Mouse (Mus musculus): ENCODE data around the gene Pbrm1. TPM values are rescaled to one million over a fixed set of nuclear protein-coding genes. Genes with fewer than 3 reads are reported as not detected.

Gene Pbrm1
- polyA plus RNA-seq, 1 experiment = 32.1 TPM

GRCm38 (mm10) chr14:31001307-31002205 is 17.4 kb upstream of the Pbrm1 start, which contains the start of the genes Glt8d1 and Spcs1:
TSS of gene Glt8d1 (plus strand) at chr14:31001400.
TSS of gene Spcs1 (minus strand) at chr14:31001672.
- DNase-seq = peak; percentile 89
- under 1% methylated on average over 84 of the region's 84 CpGs for WGBS
- 0 out of 2 replicates have a peak, but pooled peaks cover 3% of the 10 kb centered on the region for H3K4me1 ChIP-seq (replicated peaks; ENCODE audit: control insufficient read depth, insufficient read depth, low read length)
- peak within 1 kb of the TSS; percentile 1; the same call in 1 of the 2 replicates for H3K27ac ChIP-seq (ENCODE audit: control insufficient read depth, insufficient read depth, low read length)
- TF ChIP-seq CTCF (IDR thresholded peaks at IDR 0.05; ENCODE audit: borderline replicate concordance, control insufficient read depth, extremely low read depth, insufficient read depth, low read length, poor library complexity) (no peak), POLR2A (IDR thresholded peaks at IDR 0.05; ENCODE audit: control insufficient read depth, extremely low read depth, insufficient read depth, low read length, poor library complexity) (peak; percentile 67)
- no peaks in the 10 kb centered on the region for H3K36me3 ChIP-seq (ENCODE audit: control insufficient read depth, insufficient read depth, low read length)
- no peaks in the 10 kb centered on the region for H3K27me3 ChIP-seq (ENCODE audit: control insufficient read depth, insufficient read depth, low read length)
- H3K4me3 ChIP-seq (ENCODE audit: control insufficient read depth, insufficient read depth, low read length) = peak within 1 kb of the TSS; percentile 90

DNA sequence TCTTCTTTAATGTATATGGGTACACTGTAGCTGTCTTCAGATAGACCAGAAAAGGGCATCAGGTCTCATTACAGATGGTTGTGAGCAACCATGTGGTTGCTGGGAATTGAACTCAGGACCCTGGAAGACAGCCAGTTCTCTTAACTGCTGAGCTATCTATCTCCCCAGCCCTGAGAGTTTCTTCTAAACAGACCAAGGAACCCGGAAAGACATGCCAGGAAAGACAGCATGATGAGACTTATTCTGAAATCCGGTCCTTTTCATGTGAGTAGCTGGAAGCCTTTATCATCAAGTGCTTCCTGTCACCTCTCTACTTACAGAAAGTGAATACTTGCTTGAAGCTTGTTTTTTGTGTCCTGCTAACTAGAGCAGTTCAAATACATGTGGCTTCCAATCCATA is 14.4 kb upstream of the Pbrm1 start:
- Histone ChIP-seq H3K4me1 (replicated peaks; ENCODE audit: control insufficient read depth, insufficient read depth, low read length) (0 out of 2 replicates have a peak, but pooled peaks cover 3% of the 10 kb centered on the region), H3K27ac (ENCODE audit: control insufficient read depth, insufficient read depth, low read length) (no peak overlapping the region), H3K36me3 (ENCODE audit: control insufficient read depth, insufficient read depth, low read length) (0 out of 2 replicates have a peak, but pooled peaks cover under 1% of the 10 kb centered on the region), H3K27me3 (ENCODE audit: control insufficient read depth, insufficient read depth, low read length) (no peaks in the 10 kb centered on the region), H3K4me3 (ENCODE audit: control insufficient read depth, insufficient read depth, low read length) (no peak overlapping the region)
- DNase-seq = no peak
- 90% methylated on average over 2 of the region's 2 CpGs for WGBS
- TF ChIP-seq CTCF (IDR thresholded peaks at IDR 0.05; ENCODE audit: borderline replicate concordance, control insufficient read depth, extremely low read depth, insufficient read depth, low read length, poor library complexity) (no peak), POLR2A (IDR thresholded peaks at IDR 0.05; ENCODE audit: control insufficient read depth, extremely low read depth, insufficient read depth, low read length, poor library complexity) (no peak)

DNA sequence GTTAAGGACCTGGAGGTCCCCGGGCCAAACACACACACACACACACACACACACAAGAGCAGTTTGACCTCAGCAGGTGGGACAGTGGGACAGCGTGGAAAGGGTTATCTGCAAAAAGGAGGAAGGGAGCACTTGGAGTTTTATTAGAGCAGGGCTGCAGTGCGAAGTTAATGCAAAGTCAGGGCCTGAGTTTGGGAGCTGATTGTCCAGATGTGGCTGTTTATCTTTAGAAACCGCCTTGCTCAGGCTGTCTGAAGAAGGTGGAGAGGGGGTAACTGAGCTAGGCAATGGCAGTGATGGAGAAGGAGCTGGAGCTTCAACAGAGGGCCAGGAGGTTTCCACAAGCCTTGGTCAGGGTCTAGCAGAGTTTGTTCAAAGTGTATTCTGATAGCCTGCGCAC is 12.2 kb upstream of the Pbrm1 start:
- 96% methylated on average over 5 of the region's 5 CpGs for WGBS
- no peak for TF ChIP-seq POLR2A (IDR thresholded peaks at IDR 0.05; ENCODE audit: control insufficient read depth, extremely low read depth, insufficient read depth, low read length, poor library complexity)
- no peak for TF ChIP-seq CTCF (IDR thresholded peaks at IDR 0.05; ENCODE audit: borderline replicate concordance, control insufficient read depth, extremely low read depth, insufficient read depth, low read length, poor library complexity)
- Histone ChIP-seq H3K4me3 (ENCODE audit: control insufficient read depth, insufficient read depth, low read length) (no peak overlapping the region), H3K27me3 (ENCODE audit: control insufficient read depth, insufficient read depth, low read length) (no peaks in the 10 kb centered on the region), H3K27ac (ENCODE audit: control insufficient read depth, insufficient read depth, low read length) (no peak overlapping the region), H3K4me1 (replicated peaks; ENCODE audit: control insufficient read depth, insufficient read depth, low read length) (0 out of 2 replicates have a peak, but pooled peaks cover 3% of the 10 kb centered on the region), H3K36me3 (ENCODE audit: control insufficient read depth, insufficient read depth, low read length) (peaks cover 21% of the 10 kb centered on the region)
- no peak for DNase-seq

DNA sequence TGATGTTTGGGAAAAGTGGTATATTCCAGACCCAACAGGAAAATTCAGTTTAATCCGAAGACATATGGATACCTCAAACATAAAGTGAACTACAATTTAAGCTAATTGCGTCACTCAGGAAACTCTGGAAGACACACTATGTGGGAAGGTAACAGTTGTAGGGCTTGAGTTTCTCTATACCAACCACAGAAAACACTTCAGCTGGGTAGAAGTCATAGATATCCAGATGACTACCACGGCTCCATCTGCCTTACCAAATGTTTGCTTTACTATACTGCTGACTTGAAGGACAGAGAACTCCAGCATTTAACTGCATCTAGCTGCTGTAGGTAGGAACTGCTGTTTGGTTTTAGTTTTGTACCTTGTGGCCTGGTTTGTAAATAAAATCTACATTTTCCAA is 7.3 kb upstream of the Pbrm1 start:
- H3K27me3 ChIP-seq (ENCODE audit: control insufficient read depth, insufficient read depth, low read length) = no peaks in the 10 kb centered on the region
- H3K27ac ChIP-seq (ENCODE audit: control insufficient read depth, insufficient read depth, low read length) = no peak overlapping the region
- H3K4me3 ChIP-seq (ENCODE audit: control insufficient read depth, insufficient read depth, low read length) = no peak overlapping the region
- no peak for TF ChIP-seq POLR2A (IDR thresholded peaks at IDR 0.05; ENCODE audit: control insufficient read depth, extremely low read depth, insufficient read depth, low read length, poor library complexity)
- TF ChIP-seq CTCF (IDR thresholded peaks at IDR 0.05; ENCODE audit: borderline replicate concordance, control insufficient read depth, extremely low read depth, insufficient read depth, low read length, poor library complexity) = no peak
- peaks cover 56% of the 10 kb centered on the region for H3K36me3 ChIP-seq (ENCODE audit: control insufficient read depth, insufficient read depth, low read length)
- no peak for DNase-seq
- H3K4me1 ChIP-seq (replicated peaks; ENCODE audit: control insufficient read depth, insufficient read depth, low read length) = no peaks in the 10 kb centered on the region
- WGBS = 94% methylated on average over 3 of the region's 3 CpGs

DNA sequence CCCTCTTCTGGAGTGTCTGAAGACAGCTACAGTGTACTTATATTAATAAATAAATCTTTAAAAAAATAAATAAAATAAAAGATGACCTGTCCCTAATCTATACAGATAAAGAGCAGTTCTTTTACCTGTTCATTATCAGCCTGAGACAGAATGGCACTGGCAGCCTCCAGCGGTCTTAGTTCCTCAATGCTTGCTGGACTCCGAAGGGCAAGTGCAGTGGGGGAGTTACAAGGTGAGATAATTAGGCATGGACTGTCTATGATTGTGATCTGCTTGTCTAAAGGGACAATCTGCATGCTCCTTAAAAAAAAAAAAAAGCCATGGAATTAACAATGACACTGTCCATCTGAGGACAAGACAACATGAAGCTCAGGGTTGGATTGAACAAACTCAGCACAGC is 5.0 kb upstream of the Pbrm1 start:
- Histone ChIP-seq H3K4me3 (ENCODE audit: control insufficient read depth, insufficient read depth, low read length) (no peak overlapping the region), H3K36me3 (ENCODE audit: control insufficient read depth, insufficient read depth, low read length) (peaks cover 60% of the 10 kb centered on the region), H3K27ac (ENCODE audit: control insufficient read depth, insufficient read depth, low read length) (no peak overlapping the region), H3K4me1 (replicated peaks; ENCODE audit: control insufficient read depth, insufficient read depth, low read length) (peaks cover 7% of the 10 kb centered on the region; the same call in 1 of the 2 replicates), H3K27me3 (ENCODE audit: control insufficient read depth, insufficient read depth, low read length) (no peaks in the 10 kb centered on the region)
- WGBS = 98% methylated on average over 2 of the region's 2 CpGs
- DNase-seq = no peak
- TF ChIP-seq POLR2A (IDR thresholded peaks at IDR 0.05; ENCODE audit: control insufficient read depth, extremely low read depth, insufficient read depth, low read length, poor library complexity) (no peak), CTCF (IDR thresholded peaks at IDR 0.05; ENCODE audit: borderline replicate concordance, control insufficient read depth, extremely low read depth, insufficient read depth, low read length, poor library complexity) (no peak)

DNA sequence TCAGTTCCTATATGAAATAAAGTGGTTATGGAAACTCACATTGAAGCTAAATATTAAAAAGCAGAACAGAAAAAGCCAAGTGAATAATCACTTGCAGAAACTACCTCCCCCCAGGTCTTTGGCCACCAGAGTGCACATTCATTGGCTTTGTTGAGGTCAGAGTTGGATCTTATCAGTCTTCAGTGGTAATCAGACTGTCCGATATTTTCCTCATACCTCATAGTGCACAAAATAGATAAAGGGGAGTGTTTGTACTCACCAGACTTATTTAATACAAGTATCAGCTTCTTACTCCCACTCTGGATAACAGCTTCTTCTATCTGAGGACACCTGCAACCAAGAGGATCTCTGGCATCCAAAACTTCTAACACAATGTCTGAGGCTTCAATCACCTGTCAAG is 2.9 kb upstream of the Pbrm1 start:
- no peak for TF ChIP-seq POLR2A (IDR thresholded peaks at IDR 0.05; ENCODE audit: control insufficient read depth, extremely low read depth, insufficient read depth, low read length, poor library complexity)
- no peak for TF ChIP-seq CTCF (IDR thresholded peaks at IDR 0.05; ENCODE audit: borderline replicate concordance, control insufficient read depth, extremely low read depth, insufficient read depth, low read length, poor library complexity)
- Histone ChIP-seq H3K27ac (ENCODE audit: control insufficient read depth, insufficient read depth, low read length) (no peak overlapping the region), H3K36me3 (ENCODE audit: control insufficient read depth, insufficient read depth, low read length) (peaks cover 46% of the 10 kb centered on the region), H3K27me3 (ENCODE audit: control insufficient read depth, insufficient read depth, low read length) (no peaks in the 10 kb centered on the region), H3K4me3 (ENCODE audit: control insufficient read depth, insufficient read depth, low read length) (no peak overlapping the region), H3K4me1 (replicated peaks; ENCODE audit: control insufficient read depth, insufficient read depth, low read length) (peaks cover 8% of the 10 kb centered on the region)
- DNase-seq = no peak
- 72% methylated on average over 1 of the region's 1 CpGs for WGBS
